Mouse (Mus musculus): ENCODE measurements around the gene Mafb.

GRCm38 (mm10) chr2:160365107-160365911 is 1.6 kb downstream of the Mafb start:
- no peak for TF ChIP-seq POLR2A (IDR thresholded peaks at IDR 0.05; ENCODE audit: extremely low read depth, insufficient read depth, low read length)
- TF ChIP-seq CTCF (IDR thresholded peaks at IDR 0.05; ENCODE audit: low read depth, low read length), result no peak
